Mouse (Mus musculus) 416B (cell line): Measurements from ENCODE around the gene Esrrg.
A peak's percentile ranks its signal among the peaks of the same experiment; 100 is the strongest.

Experiments
- DNase-seq: peaks from one replicate; pipeline ENCODE4 v3.0.0; 2011; ENCODE audit warnings: low read depth

Gene Esrrg

DNA sequence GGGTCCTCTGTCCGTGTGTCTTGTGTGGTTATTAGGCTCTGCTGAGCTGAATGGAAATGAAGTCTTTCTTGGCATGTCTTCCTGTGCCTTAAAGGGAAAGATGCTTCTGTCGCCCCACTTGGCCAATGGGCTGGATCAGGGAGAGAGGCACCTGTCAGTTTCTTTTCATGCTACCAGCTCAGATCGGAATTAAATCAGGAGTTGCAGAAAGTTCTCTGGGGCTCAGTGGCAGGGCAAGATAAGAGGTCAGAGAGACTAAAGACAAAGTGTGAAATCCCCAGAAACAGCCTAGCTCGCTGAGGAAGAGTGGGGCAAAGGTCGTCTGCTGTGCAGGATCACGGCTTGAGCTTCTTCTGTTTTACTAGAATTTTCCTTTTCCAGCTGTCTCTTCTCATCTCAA lies 97.5 kb downstream of the Esrrg start:
- no peak for DNase-seq

GRCm38 (mm10) chr1:187707176-187707575 lies 98.6 kb downstream of the Esrrg start:
- DNase-seq = no peak

DNA sequence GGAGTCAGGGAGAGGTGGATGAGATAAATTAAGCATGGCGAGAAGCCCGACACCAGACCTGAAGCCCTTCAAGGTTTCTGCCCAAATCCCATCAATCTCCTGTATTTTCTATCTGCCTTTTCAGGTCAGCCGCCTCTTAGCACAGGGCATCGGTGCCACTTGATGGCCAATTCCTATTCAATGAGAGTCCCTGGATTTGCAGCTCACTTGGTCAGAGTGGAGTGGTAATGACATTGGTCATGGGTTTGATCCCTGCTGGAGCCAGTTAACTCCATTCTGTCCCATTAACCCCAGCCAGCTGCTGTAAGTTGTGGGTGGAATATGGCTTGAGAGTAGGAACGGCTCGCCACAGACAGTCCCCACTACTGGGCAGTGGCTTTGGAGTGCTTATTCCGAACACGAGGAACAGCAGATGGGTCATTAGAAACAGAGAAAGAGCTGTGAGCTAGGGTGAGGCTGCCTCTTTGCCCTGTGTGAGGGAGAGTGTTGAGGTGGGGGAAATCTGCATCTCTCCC lies 101.9 kb downstream of the Esrrg start:
- no peak for DNase-seq

DNA sequence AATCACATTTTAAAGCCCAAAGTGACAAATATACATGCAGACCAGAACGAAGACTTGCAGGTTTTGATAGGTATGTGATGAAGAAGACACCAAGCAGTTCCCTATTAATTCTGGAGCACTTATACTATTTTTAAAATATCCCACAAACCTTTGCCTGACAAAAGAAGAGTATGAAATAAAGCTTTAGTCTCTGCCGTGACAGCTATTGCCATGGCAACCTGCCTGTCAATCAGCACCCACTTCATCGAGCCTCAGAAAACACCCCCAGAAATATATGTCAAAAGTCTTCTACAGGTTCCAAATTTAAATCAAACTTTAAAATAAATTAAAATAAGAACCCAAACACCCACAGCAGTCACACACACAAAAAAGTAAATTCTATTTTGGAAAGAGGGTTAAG lies 112.4 kb downstream of the Esrrg start:
- no peak for DNase-seq

DNA sequence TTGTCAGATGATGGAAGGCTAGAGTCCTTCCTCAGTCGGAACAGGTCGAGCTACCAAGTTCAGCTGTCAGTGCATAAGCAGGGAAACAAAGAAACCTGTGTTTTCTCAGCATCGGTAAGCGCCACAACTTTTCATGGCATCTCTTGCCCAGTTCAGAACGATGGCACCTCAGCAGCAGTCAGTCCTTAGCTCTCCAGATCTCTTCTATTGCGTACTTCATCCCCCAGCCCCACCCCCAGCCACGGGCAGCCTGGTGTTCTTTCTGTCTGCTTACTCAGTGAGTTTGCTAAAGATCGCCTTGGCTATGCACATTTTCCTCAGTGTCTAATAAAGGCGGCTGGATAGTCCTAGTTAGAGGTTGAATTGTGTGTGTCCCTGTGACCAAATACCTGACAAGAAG lies 113.4 kb downstream of the Esrrg start:
- no peak for DNase-seq

GRCm38 (mm10) chr1:187724651-187725050 lies 116.1 kb downstream of the Esrrg start:
- DNase-seq = no peak

DNA sequence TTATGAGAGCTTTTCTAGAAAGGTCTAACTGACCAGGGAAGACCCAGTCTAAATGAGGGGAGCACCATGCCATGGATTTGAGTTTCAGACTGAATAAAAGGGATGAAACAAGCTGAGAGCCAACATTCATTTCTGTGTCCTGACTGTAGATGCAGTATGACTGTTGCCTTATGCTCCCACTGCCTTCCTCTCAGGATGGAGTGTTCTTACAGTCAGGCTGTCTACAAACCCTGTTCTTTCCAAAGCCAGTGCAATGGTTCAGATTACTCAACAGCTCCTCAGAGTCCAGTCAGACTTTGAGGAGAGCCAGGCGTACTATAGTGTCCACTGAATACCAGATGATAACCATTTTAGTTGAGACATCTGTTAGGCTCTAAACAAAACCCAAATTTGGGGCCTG lies 116.8 kb downstream of the Esrrg start:
- no peak for DNase-seq

DNA sequence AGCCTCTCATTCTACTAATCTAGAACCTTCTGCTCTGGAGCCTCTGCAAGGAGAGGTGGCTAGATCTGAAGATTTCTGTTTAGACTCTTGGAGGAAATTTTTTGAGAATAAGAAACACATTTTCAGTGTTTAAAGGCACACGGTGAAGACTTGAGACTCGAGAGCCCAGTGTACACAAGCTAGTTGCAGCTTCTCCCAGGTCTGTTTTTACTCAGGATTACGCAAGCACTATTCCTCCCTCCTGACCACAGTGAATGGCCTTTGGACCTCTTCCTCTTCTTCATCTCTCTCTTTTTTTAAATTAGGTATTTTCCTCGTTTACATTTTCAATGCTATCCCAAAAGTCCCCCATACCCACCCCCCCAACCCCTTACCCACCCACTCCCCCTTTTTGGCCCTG lies 122.6 kb downstream of the Esrrg start:
- no peak for DNase-seq

GRCm38 (mm10) chr1:187736507-187736906 lies 127.9 kb downstream of the Esrrg start:
- DNase-seq = no peak

DNA sequence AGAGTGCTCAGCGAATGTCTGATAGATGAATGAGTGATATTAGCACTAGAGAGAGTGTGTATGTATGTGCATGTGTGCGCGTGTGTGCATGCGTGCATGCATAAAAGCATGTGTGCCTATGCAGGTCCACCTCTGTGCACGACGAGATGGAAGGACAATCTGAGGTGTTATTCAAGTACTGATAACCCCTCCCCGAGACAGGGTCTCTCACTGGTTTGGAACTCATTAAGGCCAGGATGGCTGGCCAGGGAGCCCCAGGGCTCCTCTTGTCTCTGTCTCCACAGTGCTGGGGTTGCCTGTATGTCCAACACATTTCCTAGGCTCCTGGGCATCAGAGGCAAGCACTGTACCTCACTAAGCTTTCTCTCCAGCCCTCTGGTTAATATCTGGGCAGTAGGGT lies 128.7 kb downstream of the Esrrg start:
- DNase-seq = no peak

DNA sequence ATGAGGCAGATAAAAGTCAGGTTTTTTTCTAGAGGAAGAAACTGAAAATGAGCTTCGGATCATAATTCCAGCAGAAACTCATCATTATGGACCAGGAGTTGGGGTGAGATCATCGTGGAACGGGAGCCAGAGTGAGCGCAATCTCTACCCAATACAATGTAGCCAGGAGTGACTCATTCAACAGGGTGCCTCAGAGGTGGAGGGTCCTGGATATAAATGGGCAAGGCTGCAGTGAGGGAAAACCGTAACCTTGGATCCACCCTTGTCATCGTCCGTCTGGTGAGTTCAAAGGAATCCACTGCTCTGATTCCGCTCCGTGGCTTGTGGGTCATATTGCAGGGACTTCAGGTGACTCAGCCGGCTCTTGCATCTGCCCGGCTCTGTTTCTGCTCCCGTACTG lies 131.9 kb downstream of the Esrrg start:
- no peak for DNase-seq

DNA sequence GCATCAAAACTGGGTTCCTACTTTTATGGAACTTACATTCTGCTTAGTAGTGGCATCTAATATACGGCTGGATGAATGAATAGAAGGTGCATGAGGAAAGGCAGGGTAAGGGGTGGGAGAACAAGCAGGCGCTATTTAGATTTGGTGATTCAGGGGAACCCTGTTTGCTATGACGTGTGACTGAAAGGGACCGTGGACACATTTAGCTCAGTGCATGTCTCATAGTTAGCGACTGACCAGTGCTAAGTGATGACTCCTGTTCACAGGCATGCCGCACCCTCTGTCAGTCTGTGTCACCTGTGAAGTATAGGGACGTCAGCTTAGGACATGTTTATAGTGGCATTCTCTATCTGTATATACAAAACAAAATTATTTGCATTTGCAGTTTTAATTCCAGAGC lies 132.7 kb downstream of the Esrrg start:
- DNase-seq = no peak

GRCm38 (mm10) chr1:187742071-187742470 lies 133.5 kb downstream of the Esrrg start:
- no peak for DNase-seq

- no peak for DNase-seq
Observed at GRCm38 (mm10) chr1:187749294-187749693, 140.7 kb downstream of the Esrrg start.

- no peak for DNase-seq
Observed at GRCm38 (mm10) chr1:187749931-187750330, 141.3 kb downstream of the Esrrg start.

GRCm38 (mm10) chr1:187755528-187755927 lies 146.9 kb downstream of the Esrrg start:
- DNase-seq = no peak

DNA sequence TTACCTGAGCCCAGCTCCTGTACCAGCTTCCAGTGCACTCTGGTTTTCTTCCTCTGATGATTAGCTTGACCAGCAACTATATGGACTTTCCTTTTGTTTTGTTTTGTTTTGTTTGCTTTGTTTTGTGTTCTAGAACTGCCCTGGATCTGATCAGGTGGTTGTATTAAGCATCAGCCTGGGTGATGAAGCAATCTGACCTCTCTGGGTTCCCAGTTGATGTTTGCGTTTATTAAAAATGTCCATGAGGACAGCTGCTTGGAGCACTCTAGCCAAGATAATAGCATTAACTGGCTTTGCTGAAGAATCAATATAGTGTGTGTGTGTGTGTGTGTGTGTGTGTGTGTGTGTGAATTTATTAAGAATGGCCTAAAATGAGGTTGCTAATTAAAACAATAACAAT lies 149.4 kb downstream of the Esrrg start:
- peak; percentile 5 for DNase-seq

- no peak for DNase-seq
Observed at GRCm38 (mm10) chr1:187758546-187758945, 150.0 kb downstream of the Esrrg start.

DNA sequence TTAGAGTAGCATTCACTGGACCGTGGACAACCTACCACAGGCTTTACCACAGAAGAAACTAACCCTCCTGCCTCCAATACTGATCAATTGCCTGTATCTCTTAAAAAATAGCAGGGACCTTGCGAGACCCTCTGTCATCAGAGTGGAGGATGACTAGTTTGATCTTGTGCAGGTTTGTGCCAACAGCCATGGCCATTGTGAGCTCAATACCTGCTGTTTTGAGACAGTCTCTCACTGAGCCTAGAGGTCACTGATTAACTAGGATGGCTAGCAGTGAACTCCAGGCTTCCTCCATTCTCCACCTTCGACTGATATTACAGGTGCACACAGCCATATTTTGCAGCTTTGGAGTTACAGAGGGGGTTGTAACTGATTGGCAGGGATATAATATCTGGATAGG lies 150.9 kb downstream of the Esrrg start:
- no peak for DNase-seq

GRCm38 (mm10) chr1:187762641-187763450 lies 154.3 kb downstream of the Esrrg start:
- DNase-seq = no peak

DNA sequence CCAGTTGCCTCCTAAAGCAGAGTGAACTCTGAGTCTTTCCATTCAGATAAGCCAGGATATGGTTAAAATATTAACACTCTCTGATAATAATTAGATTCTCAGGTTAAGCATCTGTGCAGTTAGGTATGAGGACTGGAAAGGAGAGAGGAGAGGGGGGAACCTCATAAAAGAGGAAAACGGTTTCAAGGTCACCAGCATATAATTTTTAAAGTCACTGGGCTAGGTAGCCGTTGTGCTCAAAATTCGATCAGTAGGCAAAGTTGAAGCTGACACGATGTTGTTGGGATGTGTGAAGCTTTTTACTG lies 154.8 kb downstream of the Esrrg start:
- no peak for DNase-seq

DNA sequence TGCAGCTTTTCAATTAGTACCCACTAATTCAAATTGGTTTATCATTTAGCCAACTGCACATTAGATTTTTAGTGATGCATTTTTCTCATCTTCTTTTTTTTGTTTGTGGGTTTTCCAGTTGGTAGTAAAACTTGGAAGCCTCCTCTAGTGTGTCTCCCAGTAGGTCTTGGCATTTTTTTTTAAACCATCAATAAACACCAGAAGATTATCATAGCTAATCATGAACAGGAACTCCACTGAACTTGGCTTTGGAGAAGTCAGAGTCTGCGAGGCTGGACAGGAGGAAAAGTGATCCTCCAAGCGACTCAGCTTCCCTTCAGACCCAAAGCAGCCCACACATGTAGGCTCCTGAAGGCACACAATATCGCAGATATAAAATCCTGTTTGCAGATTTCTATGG lies 155.2 kb downstream of the Esrrg start:
- DNase-seq = no peak

GRCm38 (mm10) chr1:187765577-187765976 lies 157.0 kb downstream of the Esrrg start:
- no peak for DNase-seq

GRCm38 (mm10) chr1:187767355-187767754 lies 158.8 kb downstream of the Esrrg start:
- no peak for DNase-seq
